Mouse (Mus musculus) small intestine, adult 2 months (tissue): ENCODE results near the gene Ran. TPM values are rescaled to one million over a fixed set of nuclear protein-coding genes. Genes with fewer than 3 reads are reported as not detected.

Experiments used
- H3K27ac ChIP-seq: fragments of 200-500 bp; 2 replicates; pipeline ENCODE4 v1.5.1; 2012; ENCODE audit warnings: low read depth, low read length, control low read depth, inconsistent platforms; ENCODE audit not compliant: insufficient read depth
- H3K27me3 ChIP-seq: fragments of 200-500 bp; 2 replicates; pipeline ENCODE4 v1.6.1; 2012; ENCODE audit warnings: mild to moderate bottlenecking, moderate library complexity, low read length, inconsistent platforms; ENCODE audit not compliant: control insufficient read depth, insufficient read depth
- H3K36me3 ChIP-seq: fragments of 200-500 bp; 2 replicates; pipeline ENCODE4 v1.6.1; 2012; ENCODE audit warnings: mild to moderate bottlenecking, low read length, control low read depth, inconsistent platforms; ENCODE audit not compliant: control insufficient read depth, insufficient read depth
- H3K4me1 ChIP-seq: fragments of 200-500 bp; 2 replicates; pipeline ENCODE4 v1.6.1; 2012; ENCODE audit warnings: low read length, inconsistent platforms, mixed read lengths; ENCODE audit not compliant: control insufficient read depth, insufficient read depth, insufficient read length
- H3K4me3 ChIP-seq: fragments of 200-500 bp; 2 replicates; pipeline ENCODE4 v1.5.1; 2012; ENCODE audit warnings: low read depth, mild to moderate bottlenecking, control low read depth, inconsistent platforms, low read length, moderate library complexity
- CTCF ChIP-seq: fragments of 200-500 bp; IDR thresholded peaks from 2 replicates; pipeline ENCODE4 v1.5.1; 2012; ENCODE audit warnings: low read depth, mild to moderate bottlenecking, control low read depth, inconsistent platforms, low read length, moderate library complexity, mixed read lengths; ENCODE audit not compliant: insufficient replicate concordance, insufficient read length; ENCODE audit errors: extremely low read depth
- POLR2A ChIP-seq: fragments of 200-500 bp; IDR thresholded peaks from 2 replicates; pipeline ENCODE4 v1.6.1; 2012; ENCODE audit warnings: low read depth, mild to moderate bottlenecking, control low read depth, inconsistent platforms, low read length, moderate library complexity
- WGBS: fragments of 180-500 bp; shearing (Covaris S2); methylation state at CpG from one replicate; pipeline ENCODE4 v1.1.7; 2018; 5-methylcytosine and 5-hydroxymethylcytosine counted together
- polyA plus RNA-seq: library from polyadenylated mRNA; depleted of rRNA; stranded (reverse); fragments of >200 nt; gene quantifications from 2 replicates; pipeline ENCODE4 v1.2.3, GENCODE M21; 2012

Gene Ran
- polyA plus RNA-seq, 1 experiment, result 38.4 TPM

GRCm38 (mm10) chr5:129006031-129006788 is 13.7 kb upstream of the Ran start:
- peaks cover 2% of the 10 kb centered on the region; the same call in 1 of the 2 replicates for H3K4me1 ChIP-seq
- WGBS, result 77% methylated on average over 18 of the region's 18 CpGs
- 0 out of 2 replicates have a peak, but pooled peaks cover 3% of the 10 kb centered on the region for H3K27me3 ChIP-seq
- 0 out of 2 replicates have a peak overlapping the region, but pooled peaks have one; percentile 22 for H3K27ac ChIP-seq
- TF ChIP-seq CTCF (no peak), POLR2A (no peak)
- H3K36me3 ChIP-seq, result no peaks in the 10 kb centered on the region
- H3K4me3 ChIP-seq, result peak overlapping the region; percentile 15; the same call in 1 of the 2 replicates

GRCm38 (mm10) chr5:129007105-129007957 is 12.5 kb upstream of the Ran start:
- H3K4me1 ChIP-seq, result peaks cover 2% of the 10 kb centered on the region; the same call in 1 of the 2 replicates
- no peak for TF ChIP-seq CTCF
- TF ChIP-seq POLR2A, result no peak
- H3K27me3 ChIP-seq, result 0 out of 2 replicates have a peak, but pooled peaks cover 3% of the 10 kb centered on the region
- WGBS, result 41% methylated on average over 14 of the region's 14 CpGs
- no peak overlapping the region for H3K27ac ChIP-seq
- H3K4me3 ChIP-seq, result peak overlapping the region; percentile 88
- H3K36me3 ChIP-seq, result no peaks in the 10 kb centered on the region

- Histone ChIP-seq H3K27ac (0 out of 2 replicates have a peak overlapping the region, but pooled peaks have one; percentile 2), H3K36me3 (no peaks in the 10 kb centered on the region), H3K4me1 (peaks cover 2% of the 10 kb centered on the region; the same call in 1 of the 2 replicates), H3K4me3 (peak overlapping the region; percentile 88), H3K27me3 (0 out of 2 replicates have a peak, but pooled peaks cover 3% of the 10 kb centered on the region)
- TF ChIP-seq CTCF (no peak), POLR2A (no peak)
- under 1% methylated on average over 18 of the region's 18 CpGs for WGBS
Observed at GRCm38 (mm10) chr5:129008008-129008407, 11.9 kb upstream of the Ran start.

GRCm38 (mm10) chr5:129008412-129008826 is 11.4 kb upstream of the Ran start, which contains the start of gene Stx2:
Gene Stx2, minus strand, starts transcription at chr5:129008574.
- peak within 1 kb of the TSS; percentile 88 for H3K4me3 ChIP-seq
- H3K36me3 ChIP-seq, result no peaks in the 10 kb centered on the region
- H3K4me1 ChIP-seq, result peaks cover 2% of the 10 kb centered on the region; the same call in 1 of the 2 replicates
- 0 out of 2 replicates have a peak within 1 kb of the TSS, but pooled peaks have one; percentile 2 for H3K27ac ChIP-seq
- H3K27me3 ChIP-seq, result 0 out of 2 replicates have a peak, but pooled peaks cover 3% of the 10 kb centered on the region
- WGBS, result 1% methylated on average over 39 of the region's 39 CpGs
- TF ChIP-seq CTCF (no peak), POLR2A (0 out of 2 replicates have a peak, but pooled peaks have one; percentile 12)

GRCm38 (mm10) chr5:129009577-129009976 is 10.3 kb upstream of the Ran start:
- Histone ChIP-seq H3K27me3 (0 out of 2 replicates have a peak, but pooled peaks cover 3% of the 10 kb centered on the region), H3K4me1 (peaks cover 2% of the 10 kb centered on the region; the same call in 1 of the 2 replicates), H3K27ac (no peak overlapping the region), H3K4me3 (no peak overlapping the region), H3K36me3 (no peaks in the 10 kb centered on the region)
- TF ChIP-seq CTCF (no peak), POLR2A (no peak)
- WGBS, result 82% methylated on average over 3 of the region's 3 CpGs

GRCm38 (mm10) chr5:129010937-129011336 is 8.9 kb upstream of the Ran start:
- no peaks in the 10 kb centered on the region for H3K36me3 ChIP-seq
- TF ChIP-seq CTCF (no peak), POLR2A (no peak)
- 0 out of 2 replicates have a peak, but pooled peaks cover 3% of the 10 kb centered on the region for H3K27me3 ChIP-seq
- no peak overlapping the region for H3K27ac ChIP-seq
- H3K4me3 ChIP-seq, result no peak overlapping the region
- H3K4me1 ChIP-seq, result peaks cover 2% of the 10 kb centered on the region; the same call in 1 of the 2 replicates
- WGBS, result 91% methylated on average over 2 of the region's 2 CpGs
